Mouse (Mus musculus): Measurements from ENCODE around the gene Tspan13.

Gene Tspan13

GRCm38 (mm10) chr12:36030660-36031363 is 11.5 kb downstream of the Tspan13 start:
- DNase-seq (ENCODE audit: low read depth, low spot score), result no peak

- DNase-seq (ENCODE audit: low read depth, low spot score), result no peak
Observed at GRCm38 (mm10) chr12:36029687-36030086, 12.6 kb downstream of the Tspan13 start.

GRCm38 (mm10) chr12:36028968-36029645 is 13.2 kb downstream of the Tspan13 start:
- peak; percentile 79 for DNase-seq (ENCODE audit: low read depth, low spot score)

- peak; percentile 85 for DNase-seq (ENCODE audit: low read depth, low spot score)
Observed at GRCm38 (mm10) chr12:36027171-36027570, 15.1 kb downstream of the Tspan13 start.

GRCm38 (mm10) chr12:36026126-36026525 is 16.2 kb downstream of the Tspan13 start:
- peak; percentile 70 for DNase-seq (ENCODE audit: low read depth, low spot score)

- no peak for DNase-seq (ENCODE audit: low read depth, low spot score)
Observed at GRCm38 (mm10) chr12:36020710-36021109, 21.6 kb downstream of the Tspan13 start.

- DNase-seq (ENCODE audit: low read depth, low spot score), result no peak
Observed at GRCm38 (mm10) chr12:36020081-36020480, 22.2 kb downstream of the Tspan13 start.

GRCm38 (mm10) chr12:36019572-36019971 is 22.7 kb downstream of the Tspan13 start:
- DNase-seq (ENCODE audit: low read depth, low spot score), result no peak

GRCm38 (mm10) chr12:36017791-36018190 is 24.5 kb downstream of the Tspan13 start:
- peak; percentile 36 for DNase-seq (ENCODE audit: low read depth, low spot score)

GRCm38 (mm10) chr12:36013216-36013910 is 28.9 kb downstream of the Tspan13 start:
- DNase-seq (ENCODE audit: low read depth, low spot score), result peak; percentile 59

- DNase-seq (ENCODE audit: low read depth, low spot score), result no peak
Observed at GRCm38 (mm10) chr12:36008364-36009047, 33.8 kb downstream of the Tspan13 start.

GRCm38 (mm10) chr12:36007581-36007980 is 34.7 kb downstream of the Tspan13 start:
- no peak for DNase-seq (ENCODE audit: low read depth, low spot score)

- DNase-seq (ENCODE audit: low read depth, low spot score), result no peak
Observed at GRCm38 (mm10) chr12:36004714-36005113, 37.6 kb downstream of the Tspan13 start.

GRCm38 (mm10) chr12:35995799-35996198 is 46.5 kb downstream of the Tspan13 start:
- peak; percentile 64 for DNase-seq (ENCODE audit: low read depth, low spot score)

- DNase-seq (ENCODE audit: low read depth, low spot score), result no peak
Observed at GRCm38 (mm10) chr12:35994098-35994497, 48.2 kb downstream of the Tspan13 start.

- DNase-seq (ENCODE audit: low read depth, low spot score), result no peak
Observed at GRCm38 (mm10) chr12:35993583-35993982, 48.7 kb downstream of the Tspan13 start.

- DNase-seq (ENCODE audit: low read depth, low spot score), result no peak
Observed at GRCm38 (mm10) chr12:35992711-35993110, 49.6 kb downstream of the Tspan13 start, which contains the start of gene Agr2. Agr2 (plus strand) TSS chr12:35992907.

GRCm38 (mm10) chr12:35984743-35985142 is 57.6 kb downstream of the Tspan13 start:
- no peak for DNase-seq (ENCODE audit: low read depth, low spot score)

GRCm38 (mm10) chr12:35983472-35983871 is 58.8 kb downstream of the Tspan13 start:
- DNase-seq (ENCODE audit: low read depth, low spot score), result no peak

- DNase-seq (ENCODE audit: low read depth, low spot score), result peak; percentile 17
Observed at GRCm38 (mm10) chr12:35981732-35982360, 60.5 kb downstream of the Tspan13 start.

GRCm38 (mm10) chr12:35979625-35980024 is 62.7 kb downstream of the Tspan13 start:
- no peak for DNase-seq (ENCODE audit: low read depth, low spot score)
